Mouse (Mus musculus): ENCODE results near the gene Nin. TPM values are rescaled to one million over a fixed set of nuclear protein-coding genes. Genes with fewer than 3 reads are reported as not detected.

The Nin gene
- polyA plus RNA-seq, 1 experiment, result 8.0 TPM

GRCm38 (mm10) chr12:70068647-70069257 lies 44.8 kb downstream of the Nin start:
- no peaks in the 10 kb centered on the region for H3K27me3 ChIP-seq (ENCODE audit: control insufficient read depth, insufficient read depth, insufficient read length)
- H3K79me3 ChIP-seq (ENCODE audit: low read depth), result no peaks in the 10 kb centered on the region
- H3K36me3 ChIP-seq (ENCODE audit: control insufficient read depth, insufficient read depth), result no peaks in the 10 kb centered on the region
- TF ChIP-seq MYOD1 (IDR thresholded peaks at IDR 0.05; ENCODE audit: control insufficient read depth, insufficient read length, low read depth), result no peak
- no peak for TF ChIP-seq CEBPB (IDR thresholded peaks at IDR 0.05; ENCODE audit: low read depth)
- TF ChIP-seq USF1 (IDR thresholded peaks at IDR 0.05; ENCODE audit: low read depth), result no peak
- no peak for TF ChIP-seq FOSL1 (IDR thresholded peaks at IDR 0.05; ENCODE audit: insufficient read depth, low read length, poor library complexity, severe bottlenecking)
- TF ChIP-seq MYOG (IDR thresholded peaks at IDR 0.05; ENCODE audit: control insufficient read depth, extremely low read depth, insufficient read length), result no peak
- no peak for TF ChIP-seq MAX (IDR thresholded peaks at IDR 0.05)
- TF ChIP-seq CTCF (IDR thresholded peaks at IDR 0.05; ENCODE audit: control insufficient read depth, insufficient read depth, insufficient read length), result no peak
- no peaks in the 10 kb centered on the region for H3K79me2 ChIP-seq (ENCODE audit: control insufficient read depth, insufficient read depth)
- no peak overlapping the region for H3K4me3 ChIP-seq (ENCODE audit: insufficient read depth, poor library complexity, severe bottlenecking)
- no peak overlapping the region for H3ac ChIP-seq (ENCODE audit: control insufficient read depth, insufficient read length, low read depth)

GRCm38 (mm10) chr12:70067849-70068248 lies 45.7 kb downstream of the Nin start:
- H3K36me3 ChIP-seq (ENCODE audit: control insufficient read depth, insufficient read depth), result no peaks in the 10 kb centered on the region
- no peak overlapping the region for H3K4me3 ChIP-seq (ENCODE audit: insufficient read depth, poor library complexity, severe bottlenecking)
- H3K27me3 ChIP-seq (ENCODE audit: control insufficient read depth, insufficient read depth, insufficient read length), result no peaks in the 10 kb centered on the region
- no peaks in the 10 kb centered on the region for H3K79me2 ChIP-seq (ENCODE audit: control insufficient read depth, insufficient read depth)
- TF ChIP-seq MYOD1 (IDR thresholded peaks at IDR 0.05; ENCODE audit: control insufficient read depth, insufficient read length, low read depth), result no peak
- no peak for TF ChIP-seq CEBPB (IDR thresholded peaks at IDR 0.05; ENCODE audit: low read depth)
- no peak for TF ChIP-seq USF1 (IDR thresholded peaks at IDR 0.05; ENCODE audit: low read depth)
- no peak for TF ChIP-seq MAX (IDR thresholded peaks at IDR 0.05)
- no peak for TF ChIP-seq MYOG (IDR thresholded peaks at IDR 0.05; ENCODE audit: control insufficient read depth, extremely low read depth, insufficient read length)
- TF ChIP-seq FOSL1 (IDR thresholded peaks at IDR 0.05; ENCODE audit: insufficient read depth, low read length, poor library complexity, severe bottlenecking), result no peak
- no peak for TF ChIP-seq CTCF (IDR thresholded peaks at IDR 0.05; ENCODE audit: control insufficient read depth, insufficient read depth, insufficient read length)
- no peak overlapping the region for H3ac ChIP-seq (ENCODE audit: control insufficient read depth, insufficient read length, low read depth)
- no peaks in the 10 kb centered on the region for H3K79me3 ChIP-seq (ENCODE audit: low read depth)

GRCm38 (mm10) chr12:70062114-70062513 lies 51.4 kb downstream of the Nin start:
- Histone ChIP-seq H3K79me2 (ENCODE audit: control insufficient read depth, insufficient read depth) (no peaks in the 10 kb centered on the region), H3K27me3 (ENCODE audit: control insufficient read depth, insufficient read depth, insufficient read length) (no peaks in the 10 kb centered on the region), H3ac (ENCODE audit: control insufficient read depth, insufficient read length, low read depth) (no peak overlapping the region), H3K36me3 (ENCODE audit: control insufficient read depth, insufficient read depth) (peaks cover 27% of the 10 kb centered on the region), H3K4me3 (ENCODE audit: insufficient read depth, poor library complexity, severe bottlenecking) (no peak overlapping the region), H3K79me3 (ENCODE audit: low read depth) (no peaks in the 10 kb centered on the region)
- TF ChIP-seq CTCF (IDR thresholded peaks at IDR 0.05; ENCODE audit: control insufficient read depth, insufficient read depth, insufficient read length) (peak; percentile 57), MAX (IDR thresholded peaks at IDR 0.05) (no peak)

GRCm38 (mm10) chr12:70058956-70059851 lies 54.3 kb downstream of the Nin start:
- TF ChIP-seq CTCF (IDR thresholded peaks at IDR 0.05; ENCODE audit: control insufficient read depth, insufficient read depth, insufficient read length), result no peak
- TF ChIP-seq MYOG (IDR thresholded peaks at IDR 0.05; ENCODE audit: control insufficient read depth, extremely low read depth, insufficient read length), result no peak
- no peak for TF ChIP-seq CEBPB (IDR thresholded peaks at IDR 0.05; ENCODE audit: low read depth)
- no peak for TF ChIP-seq USF1 (IDR thresholded peaks at IDR 0.05; ENCODE audit: low read depth)
- TF ChIP-seq MYOD1 (IDR thresholded peaks at IDR 0.05; ENCODE audit: control insufficient read depth, insufficient read length, low read depth), result no peak
- Histone ChIP-seq H3K27me3 (ENCODE audit: control insufficient read depth, insufficient read depth, insufficient read length) (no peaks in the 10 kb centered on the region), H3K79me2 (ENCODE audit: control insufficient read depth, insufficient read depth) (no peaks in the 10 kb centered on the region), H3K4me3 (ENCODE audit: insufficient read depth, poor library complexity, severe bottlenecking) (no peak overlapping the region), H3ac (ENCODE audit: control insufficient read depth, insufficient read length, low read depth) (no peak overlapping the region), H3K79me3 (ENCODE audit: low read depth) (no peaks in the 10 kb centered on the region), H3K36me3 (ENCODE audit: control insufficient read depth, insufficient read depth) (peaks cover 50% of the 10 kb centered on the region)

GRCm38 (mm10) chr12:70050699-70051098 lies 62.8 kb downstream of the Nin start:
- Histone ChIP-seq H3ac (ENCODE audit: control insufficient read depth, insufficient read length, low read depth) (no peak overlapping the region), H3K27me3 (ENCODE audit: control insufficient read depth, insufficient read depth, insufficient read length) (no peaks in the 10 kb centered on the region), H3K79me3 (ENCODE audit: low read depth) (no peaks in the 10 kb centered on the region), H3K4me3 (ENCODE audit: insufficient read depth, poor library complexity, severe bottlenecking) (no peak overlapping the region), H3K36me3 (ENCODE audit: control insufficient read depth, insufficient read depth) (peaks cover 37% of the 10 kb centered on the region), H3K79me2 (ENCODE audit: control insufficient read depth, insufficient read depth) (no peaks in the 10 kb centered on the region)
- TF ChIP-seq MYOD1 (IDR thresholded peaks at IDR 0.05; ENCODE audit: control insufficient read depth, insufficient read length, low read depth) (no peak), MYOG (IDR thresholded peaks at IDR 0.05; ENCODE audit: control insufficient read depth, extremely low read depth, insufficient read length) (no peak), FOSL1 (IDR thresholded peaks at IDR 0.05; ENCODE audit: insufficient read depth, low read length, poor library complexity, severe bottlenecking) (no peak), CEBPB (IDR thresholded peaks at IDR 0.05; ENCODE audit: low read depth) (no peak), USF1 (IDR thresholded peaks at IDR 0.05; ENCODE audit: low read depth) (no peak)
